8 mouse cellular contexts compared by ENCODE assay signal in genomic region chr11:117939741-117940285, GRCm38 (mm10). TPM values are rescaled to one million over a fixed set of nuclear protein-coding genes. Genes with fewer than 3 reads are reported as not detected.
DNase-seq lines count a peak whose midpoint lies in the region; ATAC-seq lines count a peak whose summit lies in the region.

No protein-coding gene starts in this region.

- peak overlapping the region; percentile 10; the same call in 1 of the 2 replicates for H3K9ac ChIP-seq in intestine, embryonic 14.5 days (ENCODE audit: low read length)
- no peak overlapping the region for H3K9ac ChIP-seq in stomach, embryonic 14.5 days (replicated peaks; ENCODE audit: low read depth, low read length)

- ATAC-seq in common myeloid progenitor, adult 5-6 weeks (replicated peaks; ENCODE audit: low read depth, poor library complexity, severe bottlenecking), result peak; percentile 71
- peak; percentile 80 for ATAC-seq in intestine, embryonic 14.5 days (replicated peaks; ENCODE audit: low FRiP score, low TSS enrichment, low read depth)
- peak; percentile 77 for ATAC-seq in stomach, embryonic 14.5 days (ENCODE audit: insufficient number of reproducible peaks, insufficient read depth, low FRiP score, low read depth)
- no peak for ATAC-seq in activated CD4-positive, CD25-positive, alpha-beta regulatory T cell, adult 4 months

- H3K4me3 ChIP-seq in intestine, embryonic 14.5 days (ENCODE audit: low read depth, low read length), result no peak overlapping the region
- H3K4me3 ChIP-seq in stomach, embryonic 14.5 days (ENCODE audit: low read depth, low read length), result no peak overlapping the region

- peaks cover 46% of the 10 kb centered on the region for H3K4me1 ChIP-seq in intestine, embryonic 14.5 days (replicated peaks; ENCODE audit: control insufficient read depth, insufficient read depth, low read length)
- H3K4me1 ChIP-seq in stomach, embryonic 14.5 days (ENCODE audit: control insufficient read depth, insufficient read depth, low read length), result peaks cover 48% of the 10 kb centered on the region

- no peaks in the 10 kb centered on the region for H3K9me3 ChIP-seq in intestine, embryonic 14.5 days (ENCODE audit: control insufficient read depth, low read length)
- no peaks in the 10 kb centered on the region for H3K9me3 ChIP-seq in stomach, embryonic 14.5 days (ENCODE audit: control insufficient read depth, low read depth, low read length)

- no peaks in the 10 kb centered on the region for H3K27me3 ChIP-seq in intestine, embryonic 14.5 days (replicated peaks; ENCODE audit: control insufficient read depth, insufficient read depth, low read length)
- H3K27me3 ChIP-seq in stomach, embryonic 14.5 days (ENCODE audit: control insufficient read depth, insufficient read depth, low read length), result no peaks in the 10 kb centered on the region

- H3K27ac ChIP-seq in intestine, embryonic 14.5 days (ENCODE audit: low read depth), result peak overlapping the region; percentile 96
- peak overlapping the region; percentile 90 for H3K27ac ChIP-seq in stomach, embryonic 14.5 days (ENCODE audit: low read length)

- WGBS in intestine, embryonic 14.5 days, result 10% methylated on average over 7 of the region's 7 CpGs
- 2% methylated on average over 7 of the region's 7 CpGs for WGBS in stomach, embryonic 14.5 days

- no peaks in the 10 kb centered on the region for H3K36me3 ChIP-seq in intestine, embryonic 14.5 days (ENCODE audit: control insufficient read depth, insufficient read depth, low read length)
- no peaks in the 10 kb centered on the region for H3K36me3 ChIP-seq in stomach, embryonic 14.5 days (ENCODE audit: control insufficient read depth, insufficient read depth, low read length)

- peak overlapping the region; percentile 26; the same call in 1 of the 2 replicates for H3K4me2 ChIP-seq in intestine, embryonic 14.5 days (ENCODE audit: low read length)
- H3K4me2 ChIP-seq in stomach, embryonic 14.5 days (replicated peaks; ENCODE audit: low read depth, low read length), result peak overlapping the region; percentile 17; the same call in 1 of the 2 replicates

- peak; percentile 67 to 82 for DNase-seq in adrenal gland, postnatal 36 days
- DNase-seq in gastrocnemius, postnatal 36 days, result peak; percentile 85
- peak; percentile 77 for DNase-seq in intestine, embryonic 14.5 days (ENCODE audit: low spot score)
- peak; percentile 96 for DNase-seq in left cerebral cortex, postnatal 4 days
- DNase-seq in mesoderm, embryonic 11.5 days (ENCODE audit: low read depth, low spot score), result peak; percentile 89

- intact Hi-C loops in gastrocnemius, postnatal 36 days (cut with DNase I), result no loop called here
- intact Hi-C loops in left cerebral cortex, postnatal 4 days (cut with DNase I), result no loop called here

RNA-seq across cellular contexts. Expression of gene Socs3, which starts 30.0 kb away (rescaled TPM):
- total RNA-seq in adrenal gland, postnatal 36 days (2021), result 10 to 100 TPM in 1 of 2 experiments, 1 to 10 TPM in 1; 6.6 to 17.5 TPM
- 8.3 and 10.4 TPM in 2 replicates for total RNA-seq in common myeloid progenitor, adult 5-6 weeks (2017)
- 1 to 10 TPM; 1.8 to 4.7 TPM for total RNA-seq in gastrocnemius, postnatal 36 days (2021)
- polyA plus RNA-seq in intestine, embryonic 14.5 days (2014; fragmentation: Nextera tagmentation; extraction: Ambion mirVana), result 8.1 and 8.7 TPM in 2 replicates
- 1 to 10 TPM; 3.8 to 4.1 TPM for total RNA-seq in left cerebral cortex, postnatal 4 days (2021)
- 9.2 and 11.5 TPM in 2 replicates for polyA plus RNA-seq in stomach, embryonic 14.5 days (2014; fragmentation: Nextera tagmentation; extraction: Ambion mirVana)
- polyA plus RNA-seq in activated CD4-positive, CD25-positive, alpha-beta regulatory T cell, adult 4 months (2017; shearing (Covaris generic)), result 10 to 100 TPM; 42.5 to 43.1 TPM

RNA-seq across cellular contexts. Expression of gene Pgs1, which starts 46.3 kb away (rescaled TPM):
- 10 to 100 TPM; 54.7 to 58.7 TPM for total RNA-seq in adrenal gland, postnatal 36 days (2021)
- 6.8 and 11.7 TPM in 2 replicates for total RNA-seq in common myeloid progenitor, adult 5-6 weeks (2017)
- 10 to 100 TPM; 17.9 to 18.9 TPM for total RNA-seq in gastrocnemius, postnatal 36 days (2021)
- polyA plus RNA-seq in intestine, embryonic 14.5 days (2014; fragmentation: Nextera tagmentation; extraction: Ambion mirVana), result 31.6 and 33.8 TPM in 2 replicates
- total RNA-seq in left cerebral cortex, postnatal 4 days (2021), result 10 to 100 TPM; 56.9 to 58.6 TPM
- 30.6 and 30.8 TPM in 2 replicates for polyA plus RNA-seq in stomach, embryonic 14.5 days (2014; fragmentation: Nextera tagmentation; extraction: Ambion mirVana)
- 10 to 100 TPM; 34.6 to 38.3 TPM for polyA plus RNA-seq in activated CD4-positive, CD25-positive, alpha-beta regulatory T cell, adult 4 months (2017; shearing (Covaris generic))
